Mouse (Mus musculus) kidney, embryonic 16.5 days (tissue): ENCODE measurements around the gene Plcb1. TPM values are rescaled to one million over a fixed set of nuclear protein-coding genes. Genes with fewer than 3 reads are reported as not detected.

ENCODE experiments used
- ATAC-seq: fragments of 200-750 bp; cut with Nextera tagmentation; 2 replicates; pipeline ENCODE4 v1.8.0; 2017; ENCODE audit warnings: moderate TSS enrichment; ENCODE audit not compliant: low FRiP score, low TSS enrichment
- H3K27ac ChIP-seq: fragments of 300-500 bp; sonication (generic); 2 replicates; pipeline ENCODE4 v1.5.1; 2014; ENCODE audit warnings: low read length
- H3K27me3 ChIP-seq: fragments of 300-500 bp; sonication (generic); 2 replicates; pipeline ENCODE4 v1.6.1; 2014; ENCODE audit warnings: low read length, control low read depth, mixed read lengths; ENCODE audit not compliant: insufficient read depth
- H3K36me3 ChIP-seq: fragments of 300-500 bp; sonication (generic); 2 replicates; pipeline ENCODE4 v1.6.1; 2014; ENCODE audit warnings: low read length, control low read depth, mixed read lengths; ENCODE audit not compliant: insufficient read depth
- H3K4me1 ChIP-seq: fragments of 300-500 bp; sonication (generic); 2 replicates; pipeline ENCODE4 v1.6.1; 2014; ENCODE audit warnings: low read length, control low read depth, mixed read lengths; ENCODE audit not compliant: insufficient read depth
- H3K4me2 ChIP-seq: fragments of 300-500 bp; sonication (generic); replicated peaks from 2 replicates; pipeline ENCODE4 v1.6.1; 2014; ENCODE audit warnings: low read depth, low read length
- H3K4me3 ChIP-seq: fragments of 300-500 bp; sonication (generic); 2 replicates; pipeline ENCODE4 v1.5.1; 2014; ENCODE audit warnings: mild to moderate bottlenecking, low read length
- H3K9ac ChIP-seq: fragments of 300-500 bp; sonication (generic); replicated peaks from 2 replicates; pipeline ENCODE4 v1.6.1; 2014; ENCODE audit warnings: low read length
- H3K9me3 ChIP-seq: fragments of 300-500 bp; sonication (generic); 2 replicates; pipeline ENCODE4 v1.6.1; 2016; ENCODE audit warnings: low read length, control low read depth
- WGBS: fragments of 180-500 bp; shearing (Covaris S2); extraction: QIAGEN DNeasy Blood & Tissue Kit; methylation state at CpG from one replicate; pipeline ENCODE4 v1.1.7; 2014; 5-methylcytosine and 5-hydroxymethylcytosine counted together
- polyA plus RNA-seq: library from polyadenylated mRNA; unstranded; fragments of >200 nt; fragmentation: Nextera tagmentation; extraction: Ambion mirVana; gene quantifications from 2 replicates; pipeline ENCODE4 v1.2.1, GENCODE M21; 2015

The Plcb1 gene
- polyA plus RNA-seq, 1 experiment from 2014 or later: 20.3 TPM

DNA sequence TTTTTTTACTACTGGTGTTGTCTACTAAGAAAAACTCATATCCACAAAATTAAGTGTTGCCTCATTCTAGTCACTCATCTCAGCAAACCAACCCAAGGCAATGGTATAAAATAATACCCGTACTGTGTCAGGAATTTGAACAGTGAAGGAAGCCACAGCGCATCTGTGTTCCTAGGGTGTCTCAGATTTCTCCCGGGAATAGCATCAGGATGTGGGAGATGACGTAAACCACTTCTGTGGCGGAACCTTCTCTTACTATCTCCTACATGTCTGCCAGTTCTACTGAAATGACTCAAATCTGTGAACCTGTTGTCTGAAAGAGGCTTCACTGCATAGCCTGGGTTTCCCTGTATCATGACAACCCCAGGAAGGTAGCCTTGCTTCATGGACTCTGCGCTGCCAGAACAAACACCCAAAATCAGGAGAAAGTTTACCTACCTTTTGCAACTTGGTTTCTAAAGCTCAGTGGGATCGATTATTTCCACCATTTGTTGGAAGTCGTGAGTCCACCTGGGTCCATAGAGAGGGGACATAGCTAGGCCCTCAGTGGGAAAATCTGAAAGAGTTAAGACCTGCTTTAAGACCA is 510.4 kb downstream of the Plcb1 start:
- H3K27me3 ChIP-seq: no peaks in the 10 kb centered on the region
- no peak overlapping the region for H3K4me3 ChIP-seq
- no peak overlapping the region for H3K27ac ChIP-seq
- WGBS: 79% methylated on average over 8 of the region's 8 CpGs
- H3K4me2 ChIP-seq: no peak overlapping the region
- H3K36me3 ChIP-seq: no peaks in the 10 kb centered on the region
- no peaks in the 10 kb centered on the region for H3K9me3 ChIP-seq
- H3K9ac ChIP-seq: no peak overlapping the region
- ATAC-seq: no peak
- H3K4me1 ChIP-seq: no peaks in the 10 kb centered on the region

DNA sequence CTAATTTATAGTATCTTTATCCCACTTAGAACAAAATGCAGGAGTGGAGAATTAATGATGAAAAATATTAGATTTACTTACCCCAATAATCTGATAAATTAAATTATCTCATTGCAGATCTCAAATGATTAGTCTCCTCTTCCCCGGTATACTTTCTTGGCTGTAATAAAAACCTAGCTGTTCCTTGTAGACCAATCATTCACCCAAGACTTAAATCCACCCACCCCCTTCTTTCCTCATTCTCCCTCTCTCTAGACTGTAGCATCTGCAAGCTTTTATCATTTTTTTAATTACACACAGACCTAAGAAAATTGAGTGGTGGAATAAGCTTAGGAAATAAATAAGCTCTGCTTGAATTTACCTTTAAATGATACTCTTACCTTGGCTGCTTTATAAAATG is 514.6 kb downstream of the Plcb1 start:
- no peak for ATAC-seq
- H3K27me3 ChIP-seq: no peaks in the 10 kb centered on the region
- H3K27ac ChIP-seq: no peak overlapping the region
- no peak overlapping the region for H3K4me2 ChIP-seq
- no peak overlapping the region for H3K4me3 ChIP-seq
- no peak overlapping the region for H3K9ac ChIP-seq
- 68% methylated on average over 1 of the region's 1 CpGs for WGBS
- no peaks in the 10 kb centered on the region for H3K4me1 ChIP-seq
- no peaks in the 10 kb centered on the region for H3K36me3 ChIP-seq
- no peaks in the 10 kb centered on the region for H3K9me3 ChIP-seq

- no peak for ATAC-seq
- H3K27me3 ChIP-seq: no peaks in the 10 kb centered on the region
- H3K9me3 ChIP-seq: no peaks in the 10 kb centered on the region
- no peak overlapping the region for H3K27ac ChIP-seq
- H3K9ac ChIP-seq: no peak overlapping the region
- WGBS: 88% methylated on average over 2 of the region's 2 CpGs
- H3K4me2 ChIP-seq: no peak overlapping the region
- no peaks in the 10 kb centered on the region for H3K4me1 ChIP-seq
- no peaks in the 10 kb centered on the region for H3K36me3 ChIP-seq
- no peak overlapping the region for H3K4me3 ChIP-seq
These were observed 516.6 kb downstream of the Plcb1 start for GRCm38 (mm10) chr2:135302483-135302882.

- Histone ChIP-seq H3K4me3 (no peak overlapping the region), H3K4me1 (no peaks in the 10 kb centered on the region), H3K27me3 (no peaks in the 10 kb centered on the region), H3K9me3 (no peaks in the 10 kb centered on the region), H3K36me3 (no peaks in the 10 kb centered on the region), H3K9ac (no peak overlapping the region), H3K4me2 (no peak overlapping the region), H3K27ac (no peak overlapping the region)
- ATAC-seq: no peak
- WGBS: 69% methylated on average over 3 of the region's 3 CpGs
These were observed 519.3 kb downstream of the Plcb1 start for GRCm38 (mm10) chr2:135305186-135305585.

DNA sequence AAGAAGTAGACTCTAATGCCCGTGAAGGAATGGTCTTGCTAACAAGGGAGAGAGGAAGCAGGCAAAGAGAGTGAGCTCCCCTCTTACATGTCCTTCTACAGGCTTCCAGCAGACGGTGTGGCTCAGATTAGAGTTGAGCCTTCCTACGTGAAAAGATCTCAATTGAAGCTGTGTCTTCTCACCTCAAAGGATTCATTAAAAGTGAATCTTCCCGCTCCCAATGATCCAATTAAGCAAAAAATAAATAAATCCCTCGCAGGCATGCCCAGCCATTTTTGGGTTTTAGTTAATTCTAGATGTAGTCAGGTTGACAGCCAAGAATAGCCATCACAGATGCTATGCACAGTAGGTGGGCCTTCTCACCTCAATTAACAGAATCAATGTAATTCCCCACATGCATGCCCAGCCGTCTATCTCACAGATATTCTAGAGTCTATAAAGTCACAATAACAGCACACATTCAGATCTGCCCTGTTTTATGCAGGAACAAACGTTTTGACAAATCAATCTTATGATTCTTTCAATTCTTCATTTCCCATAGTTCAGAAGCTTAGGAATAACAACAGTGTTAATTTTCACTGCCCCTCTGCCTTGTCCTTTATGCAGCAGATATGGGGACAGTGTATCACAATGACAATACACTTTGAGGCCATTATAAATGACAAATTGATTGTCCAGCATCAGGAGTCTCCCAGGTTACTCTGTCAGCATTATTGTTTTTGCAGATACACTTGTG is 520.0 kb downstream of the Plcb1 start:
- no peak overlapping the region for H3K4me2 ChIP-seq
- H3K4me1 ChIP-seq: no peaks in the 10 kb centered on the region
- 73% methylated on average over 7 of the region's 7 CpGs for WGBS
- no peaks in the 10 kb centered on the region for H3K36me3 ChIP-seq
- H3K9me3 ChIP-seq: no peaks in the 10 kb centered on the region
- no peak overlapping the region for H3K4me3 ChIP-seq
- no peak for ATAC-seq
- H3K27ac ChIP-seq: no peak overlapping the region
- H3K27me3 ChIP-seq: no peaks in the 10 kb centered on the region
- no peak overlapping the region for H3K9ac ChIP-seq

- no peak overlapping the region for H3K9ac ChIP-seq
- H3K27ac ChIP-seq: no peak overlapping the region
- H3K4me3 ChIP-seq: no peak overlapping the region
- no peaks in the 10 kb centered on the region for H3K36me3 ChIP-seq
- H3K4me1 ChIP-seq: no peaks in the 10 kb centered on the region
- H3K27me3 ChIP-seq: no peaks in the 10 kb centered on the region
- 49% methylated on average over 2 of the region's 2 CpGs for WGBS
- ATAC-seq: no peak
- H3K9me3 ChIP-seq: no peaks in the 10 kb centered on the region
- no peak overlapping the region for H3K4me2 ChIP-seq
These were observed 520.6 kb downstream of the Plcb1 start for GRCm38 (mm10) chr2:135306472-135306771.

GRCm38 (mm10) chr2:135307787-135308186 is 521.9 kb downstream of the Plcb1 start:
- WGBS: 93% methylated on average over 4 of the region's 4 CpGs

GRCm38 (mm10) chr2:135315980-135316379 is 530.1 kb downstream of the Plcb1 start:
- no peak overlapping the region for H3K4me2 ChIP-seq
- 89% methylated on average over 3 of the region's 3 CpGs for WGBS

More at GRCm38 (mm10) chr2:135307787-135308186, 521.9 kb downstream of the Plcb1 start:
- ATAC-seq: no peak
- Histone ChIP-seq H3K4me1 (no peaks in the 10 kb centered on the region), H3K27me3 (no peaks in the 10 kb centered on the region), H3K4me2 (no peak overlapping the region), H3K27ac (no peak overlapping the region), H3K9me3 (no peaks in the 10 kb centered on the region), H3K4me3 (no peak overlapping the region), H3K9ac (no peak overlapping the region), H3K36me3 (no peaks in the 10 kb centered on the region)

DNA sequence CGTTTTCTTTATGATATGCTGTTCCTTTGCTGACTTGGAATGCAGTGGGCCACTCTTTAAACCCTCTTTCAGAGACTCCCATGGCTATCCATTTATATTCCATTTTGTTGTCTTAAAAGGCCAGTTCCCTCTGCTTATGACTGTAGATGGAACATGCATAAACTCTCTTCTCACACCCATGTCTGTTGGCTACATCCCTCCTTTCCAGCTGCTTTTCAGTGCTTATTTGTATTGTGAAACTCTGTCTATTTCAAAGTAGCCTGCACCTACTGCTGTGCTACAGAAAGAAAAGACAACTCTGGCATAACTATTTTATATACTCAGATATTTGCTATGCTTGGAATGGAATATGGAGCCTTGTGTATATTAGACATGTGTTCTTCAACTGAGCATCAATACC is 532.3 kb downstream of the Plcb1 start:
- Histone ChIP-seq H3K36me3 (no peaks in the 10 kb centered on the region), H3K4me1 (no peaks in the 10 kb centered on the region), H3K4me2 (no peak overlapping the region), H3K9ac (no peak overlapping the region), H3K9me3 (no peaks in the 10 kb centered on the region), H3K27ac (no peak overlapping the region), H3K27me3 (no peaks in the 10 kb centered on the region), H3K4me3 (no peak overlapping the region)
- no peak for ATAC-seq
- WGBS: 84% methylated on average over 1 of the region's 1 CpGs

More at GRCm38 (mm10) chr2:135315980-135316379, 530.1 kb downstream of the Plcb1 start:
- H3K9me3 ChIP-seq: no peaks in the 10 kb centered on the region
- H3K9ac ChIP-seq: no peak overlapping the region
- H3K36me3 ChIP-seq: no peaks in the 10 kb centered on the region
- no peaks in the 10 kb centered on the region for H3K27me3 ChIP-seq
- no peak overlapping the region for H3K27ac ChIP-seq
- no peaks in the 10 kb centered on the region for H3K4me1 ChIP-seq
- H3K4me3 ChIP-seq: no peak overlapping the region
- ATAC-seq: no peak

DNA sequence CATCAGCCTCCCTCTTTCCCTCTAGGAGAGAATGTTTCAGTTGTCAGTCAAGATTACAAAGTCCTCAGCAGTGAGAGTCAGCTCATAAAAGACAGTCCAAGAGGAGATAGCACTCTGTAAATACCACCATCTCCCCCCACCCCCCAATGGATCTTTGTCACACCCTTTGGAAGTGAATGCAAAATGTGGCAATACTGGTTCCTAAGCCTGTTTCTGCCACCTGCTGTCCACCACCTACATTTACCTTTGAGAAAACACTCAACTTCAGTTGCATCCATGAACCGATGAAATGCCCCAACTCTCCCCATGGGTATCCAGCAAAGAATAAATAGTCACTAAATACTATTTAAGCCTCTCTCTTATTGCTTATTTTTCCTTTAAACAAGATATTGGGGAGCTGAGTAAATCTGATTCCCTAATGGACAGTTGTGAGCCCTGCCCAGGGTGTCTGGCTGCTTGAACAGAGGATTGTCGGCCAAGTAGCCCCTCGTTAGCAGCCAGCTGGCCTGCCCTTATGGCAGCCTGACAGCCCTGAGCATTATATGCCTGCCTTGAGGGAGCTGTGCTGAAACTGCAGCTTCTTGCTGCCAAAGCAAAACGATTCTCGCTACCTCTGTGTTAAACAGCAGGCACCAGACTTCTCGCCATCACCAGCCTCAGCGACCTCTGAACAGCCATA is 537.5 kb downstream of the Plcb1 start:
- ATAC-seq: peak; percentile 51

More for the DNA sequence above, 537.5 kb downstream of the Plcb1 start:
- WGBS: 74% methylated on average over 7 of the region's 7 CpGs
- Histone ChIP-seq H3K4me1 (no peaks in the 10 kb centered on the region), H3K4me2 (peak overlapping the region; percentile 30; the same call in 1 of the 2 replicates), H3K36me3 (no peaks in the 10 kb centered on the region), H3K9me3 (no peaks in the 10 kb centered on the region), H3K27ac (no peak overlapping the region), H3K27me3 (no peaks in the 10 kb centered on the region), H3K4me3 (no peak overlapping the region), H3K9ac (no peak overlapping the region)
